Mouse (Mus musculus) myocyte (in vitro differentiated cells): Measurements from ENCODE around the gene Ndrg3. TPM values are rescaled to one million over a fixed set of nuclear protein-coding genes. Genes with fewer than 3 reads are reported as not detected.

ENCODE experiments used
- H3K27me3 ChIP-seq: one replicate; pipeline ENCODE4 v1.6.1; 2011; ENCODE audit not compliant: control insufficient read depth, insufficient read depth, insufficient read length
- H3K36me3 ChIP-seq: one replicate; pipeline ENCODE4 v1.6.1; 2011; ENCODE audit not compliant: control insufficient read depth, insufficient read depth
- H3K4me2 ChIP-seq: one replicate; pipeline ENCODE4 v1.6.1; 2011; ENCODE audit warnings: low read depth, control low read depth
- H3K4me3 ChIP-seq: one replicate; pipeline ENCODE4 v1.5.1; 2011; ENCODE audit warnings: mild to moderate bottlenecking, control low read depth, moderate library complexity
- H3K79me2 ChIP-seq: one replicate; pipeline ENCODE4 v1.6.1; 2011; ENCODE audit not compliant: control insufficient read depth, insufficient read depth
- H3ac ChIP-seq: one replicate; pipeline ENCODE4 v1.6.1; 2011; ENCODE audit not compliant: control insufficient read depth, insufficient read length
- CEBPB ChIP-seq: IDR thresholded peaks from 2 replicates; pipeline ENCODE4 v1.6.1; 2011; ENCODE audit warnings: mild to moderate bottlenecking, moderate library complexity; ENCODE audit not compliant: poor library complexity, insufficient read depth, severe bottlenecking
- E2F4 ChIP-seq: IDR thresholded peaks from one replicate; pipeline ENCODE4 v1.6.1; 2011; ENCODE audit warnings: mild to moderate bottlenecking, control low read depth, moderate library complexity; ENCODE audit not compliant: insufficient read depth
- MAX ChIP-seq: IDR thresholded peaks from one replicate; pipeline ENCODE4 v1.6.1; 2011; ENCODE audit warnings: low read depth, mild to moderate bottlenecking, control low read depth
- MYOD1 ChIP-seq, 3 experiments: IDR thresholded peaks; one replicate each; pipeline ENCODE4 v1.6.1; 2011; ENCODE audit warnings: control low read depth in 2 of 3, low read depth in 2 of 3, mild to moderate bottlenecking in 2 of 3, moderate library complexity in 1 of 3; ENCODE audit not compliant: insufficient read length in 2 of 3, control insufficient read depth in 1 of 3
- MYOG ChIP-seq, 3 experiments: IDR thresholded peaks; one replicate each; pipeline ENCODE4 v1.6.1; 2011; ENCODE audit warnings: control low read depth in 2 of 3, low read depth in 2 of 3, mild to moderate bottlenecking in 2 of 3; ENCODE audit not compliant: insufficient read length in 2 of 3, control insufficient read depth in 1 of 3, insufficient read depth in 1 of 3
- POLR2A ChIP-seq: IDR thresholded peaks from one replicate; pipeline ENCODE4 v1.6.1; 2011; ENCODE audit warnings: low read depth, mild to moderate bottlenecking, control low read depth, moderate library complexity; ENCODE audit not compliant: insufficient read length
- POLR2AphosphoS2 ChIP-seq: IDR thresholded peaks from one replicate; pipeline ENCODE4 v1.6.1; 2011; ENCODE audit warnings: low read depth, control low read depth; ENCODE audit not compliant: insufficient read length
- REST ChIP-seq: IDR thresholded peaks from one replicate; pipeline ENCODE4 v1.6.1; 2011; ENCODE audit warnings: mild to moderate bottlenecking, control low read depth, moderate library complexity; ENCODE audit not compliant: insufficient read depth, insufficient read length
- SRF ChIP-seq: IDR thresholded peaks from one replicate; pipeline ENCODE4 v1.6.1; 2011; ENCODE audit warnings: low read depth; ENCODE audit not compliant: control insufficient read depth, insufficient read length
- TCF12 ChIP-seq: IDR thresholded peaks from one replicate; pipeline ENCODE4 v1.6.1; 2011; ENCODE audit warnings: mild to moderate bottlenecking, control low read depth; ENCODE audit not compliant: poor library complexity, insufficient read depth, severe bottlenecking
- TCF3 ChIP-seq: IDR thresholded peaks from one replicate; pipeline ENCODE4 v1.6.1; 2011; ENCODE audit warnings: low read depth, control low read depth; ENCODE audit not compliant: insufficient read length
- USF1 ChIP-seq: IDR thresholded peaks from one replicate; pipeline ENCODE4 v1.6.1; 2011; ENCODE audit warnings: low read depth, mild to moderate bottlenecking, control low read depth, moderate library complexity
- polyA plus RNA-seq: library from polyadenylated mRNA; unstranded; fragments of >200 nt; fragmentation: generic; extraction: Trizol; gene quantifications from one replicate; pipeline ENCODE4 v1.2.1, GENCODE M21; 2012; ENCODE audit warnings: missing spikeins

The Ndrg3 gene
- polyA plus RNA-seq, 1 experiment, result 34.0 TPM

GRCm38 (mm10) chr2:157006511-157007233, 14.8 kb upstream of the Ndrg3 start, which contains the start of gene Dsn1:
Dsn1 (minus strand) TSS chr2:157007154.
- H3K4me2 ChIP-seq, result peak within 1 kb of the TSS; percentile 70
- no peaks in the 10 kb centered on the region for H3K27me3 ChIP-seq
- peaks cover 10% of the 10 kb centered on the region for H3K79me2 ChIP-seq
- peak within 1 kb of the TSS; percentile 60 for H3K4me3 ChIP-seq
- H3ac ChIP-seq, result peak within 1 kb of the TSS; percentile 14
- TF ChIP-seq TCF3 (no peak), USF1 (peak; percentile 81), TCF12 (no peak), E2F4 (peak; percentile 91), MYOG (IDR thresholded peaks at IDR 0.05; ENCODE audit: control insufficient read depth in 1 of 3, insufficient read depth in 1 of 3, insufficient read length in 2 of 3, low read depth in 2 of 3) (no peak), MAX (no peak), SRF (no peak), CEBPB (no peak), POLR2A (peak; percentile 84), REST (no peak), POLR2AphosphoS2 (peak; percentile 89)
- H3K36me3 ChIP-seq, result peaks cover 7% of the 10 kb centered on the region

DNA sequence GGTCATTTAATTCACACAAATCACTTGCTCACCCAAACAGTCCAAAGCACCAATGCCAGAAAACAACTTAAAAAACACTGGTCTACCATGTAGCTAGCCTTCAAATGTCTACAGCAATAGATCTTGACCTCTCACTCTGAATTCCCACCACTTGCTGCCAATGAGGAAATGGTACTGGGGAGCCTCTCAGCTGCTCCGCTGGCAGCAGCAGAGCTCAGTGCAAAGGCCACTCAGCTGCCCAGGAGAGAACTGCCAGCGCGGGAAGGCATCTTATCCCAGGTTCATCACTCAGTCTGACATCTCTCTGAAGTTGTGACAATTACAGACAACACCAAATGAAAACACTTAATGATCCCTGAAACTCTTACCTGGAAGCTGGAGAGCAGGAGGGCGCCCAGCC, 10.5 kb upstream of the Ndrg3 start:
- H3K36me3 ChIP-seq, result peaks cover 17% of the 10 kb centered on the region

GRCm38 (mm10) chr2:156998263-156998662, 6.4 kb upstream of the Ndrg3 start:
- peak in 2 of 3 experiments; percentile 39 to 50 for TF ChIP-seq MYOD1 (IDR thresholded peaks at IDR 0.05; ENCODE audit: control insufficient read depth in 1 of 3, insufficient read length in 2 of 3, low read depth in 2 of 3)
- TF ChIP-seq E2F4, result no peak
- TF ChIP-seq CEBPB, result no peak
- Histone ChIP-seq H3K4me2 (no peak overlapping the region), H3K27me3 (no peaks in the 10 kb centered on the region), H3K79me2 (no peaks in the 10 kb centered on the region), H3K36me3 (peaks cover 21% of the 10 kb centered on the region), H3K4me3 (no peak overlapping the region), H3ac (no peak overlapping the region)

More for the DNA sequence above, 10.5 kb upstream of the Ndrg3 start:
- H3K4me2 ChIP-seq, result no peak overlapping the region
- no peak overlapping the region for H3K4me3 ChIP-seq
- no peaks in the 10 kb centered on the region for H3K27me3 ChIP-seq
- no peak for TF ChIP-seq E2F4
- TF ChIP-seq POLR2A, result no peak
- H3ac ChIP-seq, result no peak overlapping the region
- peaks cover 10% of the 10 kb centered on the region for H3K79me2 ChIP-seq

DNA sequence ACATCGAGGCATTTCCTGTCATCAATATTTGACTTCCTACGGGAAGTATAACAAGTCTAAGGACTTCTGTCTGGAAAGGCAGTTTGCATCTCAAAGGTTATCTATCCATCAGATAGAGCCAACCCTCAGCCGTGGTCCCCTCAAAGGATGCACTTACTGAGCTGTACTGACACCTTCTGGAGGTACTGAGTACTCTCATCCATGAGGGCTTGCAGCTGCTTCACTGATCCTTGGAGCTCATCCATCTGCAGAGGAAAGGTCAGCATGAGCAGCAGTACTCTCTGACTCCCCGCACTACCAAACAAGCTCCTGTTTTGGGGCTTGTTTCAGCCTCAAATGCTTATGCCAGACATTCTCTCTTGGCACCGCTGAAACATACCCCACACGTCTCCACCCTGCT, 4.7 kb upstream of the Ndrg3 start:
- peak in 2 of 3 experiments; percentile 25 to 32 for TF ChIP-seq MYOD1 (IDR thresholded peaks at IDR 0.05; ENCODE audit: control insufficient read depth in 1 of 3, insufficient read length in 2 of 3, low read depth in 2 of 3)
- TF ChIP-seq MYOG (IDR thresholded peaks at IDR 0.05; ENCODE audit: control insufficient read depth in 1 of 3, insufficient read depth in 1 of 3, insufficient read length in 2 of 3, low read depth in 2 of 3), result peak in 2 of 3 experiments; percentile 28 to 51
- no peak for TF ChIP-seq CEBPB
- Histone ChIP-seq H3K4me3 (no peak overlapping the region), H3K27me3 (no peaks in the 10 kb centered on the region), H3K79me2 (peaks cover under 1% of the 10 kb centered on the region), H3ac (no peak overlapping the region), H3K36me3 (peaks cover 21% of the 10 kb centered on the region), H3K4me2 (no peak overlapping the region)

DNA sequence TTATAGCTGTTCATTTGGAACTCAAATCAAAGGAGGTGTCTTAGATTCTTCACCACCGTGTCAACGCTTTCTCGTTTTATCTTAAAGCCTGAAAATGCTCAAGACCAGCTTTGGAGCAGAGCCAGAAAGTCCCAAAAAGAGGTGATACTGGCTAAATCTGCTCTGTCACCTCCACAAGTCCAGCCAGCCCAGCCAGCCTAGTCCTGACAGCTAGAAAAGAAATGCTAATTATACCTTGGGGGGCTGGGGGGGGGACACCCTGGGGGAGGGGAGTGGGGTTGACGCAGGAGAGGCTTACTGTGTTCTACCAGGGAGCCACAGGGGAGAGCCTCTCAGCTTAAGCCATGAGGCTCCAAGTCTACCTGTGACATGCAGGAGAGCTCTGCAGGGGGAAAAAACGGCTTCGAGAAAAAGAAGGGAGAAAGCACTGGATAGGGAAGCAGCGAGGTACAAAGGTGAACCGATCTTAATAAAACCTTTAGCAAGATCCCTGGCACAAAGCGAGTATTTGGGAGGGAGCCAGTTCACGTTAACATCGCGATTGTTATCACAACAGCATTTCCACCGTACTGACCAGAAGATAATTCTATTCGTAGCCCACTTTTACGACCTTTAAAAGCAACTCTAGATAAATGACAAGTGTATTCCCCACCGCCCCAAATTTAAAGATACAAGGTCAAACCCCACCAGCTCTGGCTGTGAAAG, 977 bp downstream of the Ndrg3 start:
- H3K4me3 ChIP-seq, result peak overlapping the region; percentile 71
- peaks cover 30% of the 10 kb centered on the region for H3K79me2 ChIP-seq
- H3ac ChIP-seq, result peak overlapping the region; percentile 51
- TF ChIP-seq USF1 (no peak), TCF3 (no peak), POLR2A (no peak), MYOG (IDR thresholded peaks at IDR 0.05; ENCODE audit: control insufficient read depth in 1 of 3, insufficient read depth in 1 of 3, insufficient read length in 2 of 3, low read depth in 2 of 3) (no peak), REST (no peak), CEBPB (no peak), POLR2AphosphoS2 (no peak), E2F4 (no peak), TCF12 (no peak), MYOD1 (IDR thresholded peaks at IDR 0.05; ENCODE audit: control insufficient read depth in 1 of 3, insufficient read length in 2 of 3, low read depth in 2 of 3) (no peak), MAX (no peak), SRF (no peak)
- peaks cover 8% of the 10 kb centered on the region for H3K36me3 ChIP-seq
- H3K27me3 ChIP-seq, result no peaks in the 10 kb centered on the region
- peak overlapping the region; percentile 99 for H3K4me2 ChIP-seq
